Mouse (Mus musculus) layer of hippocampus, postnatal 36 days (tissue): ENCODE measurements at regions not wholly inside any gene's neighbourhood (a gene's known extent, or its start where the extent isn't known, plus 50 kb on each side); places are given as distances from the start of the nearest gene placed in this dataset.
"Not testable (repeated sequence)": the region's sequence is repeated elsewhere in the genome, so short reads cannot be mapped to it uniquely, and the experiment has no call there.

ENCODE experiments used
- DNase-seq, 2 experiments: peaks; one replicate each; pipeline ENCODE4 v3.0.0; 2022

GRCm38 (mm10) chr7:83253432-83253831 is 331.3 kb upstream of the Tmc3 start:
- DNase-seq = no peak

- DNase-seq = no peak
These were observed 330.3 kb upstream of the Tmc3 start for GRCm38 (mm10) chr7:83254411-83254810.

DNA sequence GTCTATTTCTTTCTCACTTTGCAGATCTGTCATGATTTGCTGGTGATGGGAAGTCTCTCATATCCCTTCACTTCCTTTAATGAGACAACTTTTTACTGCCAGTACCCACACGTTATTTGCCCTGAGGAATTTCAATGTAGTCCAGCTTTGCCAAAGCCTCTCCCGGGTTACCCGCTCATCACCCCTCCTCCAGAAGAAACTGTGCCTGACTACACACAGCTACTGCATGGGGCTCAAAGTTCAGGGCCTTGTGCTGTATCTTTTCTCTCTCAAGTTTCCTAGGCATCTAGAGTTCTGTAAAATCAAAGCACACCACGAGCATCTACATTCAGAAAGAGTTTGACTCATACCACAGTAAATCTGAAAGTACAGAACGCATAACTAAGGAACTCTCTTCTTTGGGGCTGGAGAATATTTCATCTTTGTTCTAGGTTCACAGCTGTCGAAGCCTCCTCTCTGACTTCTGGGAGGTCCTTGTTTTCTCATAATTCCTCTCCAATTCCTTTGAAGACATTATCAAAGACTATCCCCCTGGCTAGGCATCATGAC is 328.4 kb upstream of the Tmc3 start:
- DNase-seq = no peak

DNA sequence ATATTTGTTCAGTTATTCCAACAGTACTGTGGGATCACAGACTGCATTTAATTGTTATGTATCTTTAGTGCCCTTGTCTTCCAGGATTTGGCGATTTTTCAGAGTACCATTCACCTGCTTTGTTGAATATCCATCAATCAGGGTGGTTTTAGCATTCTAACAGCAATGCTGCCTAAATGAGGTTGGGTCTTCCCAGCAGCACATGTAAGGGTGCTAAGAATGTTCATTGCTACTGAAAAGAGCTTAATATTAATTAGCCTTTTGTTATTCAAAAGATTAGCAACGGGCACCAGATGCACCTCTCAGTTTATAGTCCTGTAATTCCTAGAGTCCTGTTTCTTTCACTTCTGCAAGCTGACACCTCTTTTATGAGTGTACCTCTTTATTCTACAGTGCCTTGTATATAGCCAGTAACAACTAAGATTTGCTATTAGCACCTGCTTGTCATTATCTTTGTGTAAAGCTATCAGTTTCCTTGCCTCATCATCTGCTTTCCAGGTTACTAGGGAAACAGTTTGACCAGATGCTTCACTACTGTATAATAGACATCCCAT is 326.3 kb upstream of the Tmc3 start:
- no peak for DNase-seq

- no peak for DNase-seq
These were observed 323.2 kb upstream of the Tmc3 start for GRCm38 (mm10) chr7:83261489-83261888.

DNA sequence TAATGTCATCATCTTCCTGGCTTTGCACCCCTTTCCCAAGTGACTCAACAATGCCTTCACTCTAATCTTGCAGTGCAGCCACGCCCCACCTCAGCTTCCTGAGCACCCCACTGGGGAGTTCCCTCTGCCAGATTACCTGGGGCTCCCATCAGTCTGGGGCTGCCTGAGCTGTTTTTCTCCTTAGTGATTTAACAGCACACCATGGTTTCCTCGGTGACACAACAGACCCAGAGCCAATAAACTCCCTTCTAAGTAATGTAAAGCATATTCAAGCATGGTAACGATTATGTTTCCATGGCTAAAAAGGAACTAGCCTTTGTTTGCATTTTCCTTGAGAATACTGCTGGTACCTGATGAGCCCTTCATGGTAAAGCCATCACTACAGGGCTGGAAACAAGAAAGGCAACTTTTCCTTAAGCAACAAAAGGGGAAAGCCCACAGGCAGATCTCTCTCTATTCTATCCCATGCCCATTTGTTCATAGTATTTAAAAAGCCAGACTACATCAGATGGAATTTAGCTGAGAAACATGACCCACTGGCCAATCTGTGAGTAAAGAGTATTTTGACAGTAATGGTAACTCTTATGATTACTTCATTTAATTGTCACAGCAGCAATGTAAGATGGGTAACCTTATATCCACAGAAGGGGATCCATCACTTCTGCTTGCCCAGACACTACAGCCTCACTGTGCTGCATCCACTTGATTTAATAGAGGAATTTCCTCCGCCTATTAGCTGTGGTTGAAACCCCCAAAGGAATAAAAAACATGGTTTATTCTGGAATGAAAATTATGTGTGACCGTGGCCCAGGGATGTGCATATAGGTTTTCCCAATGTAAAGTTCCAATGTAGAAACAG is 294.6 kb upstream of the Tmc3 start:
- no peak for DNase-seq

DNA sequence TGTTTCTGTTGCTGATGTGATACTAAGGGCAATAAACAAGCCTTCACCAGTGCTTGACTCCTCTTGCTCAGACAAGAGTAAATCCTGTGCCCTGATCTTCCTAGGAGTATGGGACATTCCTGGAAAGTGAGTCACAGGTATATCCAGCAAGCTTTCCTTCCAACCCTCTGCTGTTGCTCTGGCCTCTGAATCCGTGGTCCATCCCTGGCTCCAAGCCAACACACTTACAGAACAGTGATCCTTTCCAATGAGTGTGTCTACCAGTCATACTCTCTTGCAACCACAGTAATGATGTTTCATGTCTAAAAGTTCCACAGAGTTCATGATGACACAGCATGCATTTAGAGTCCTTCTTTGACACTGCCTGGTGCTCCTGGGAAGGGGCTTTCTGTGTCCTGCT is 277.6 kb upstream of the Tmc3 start:
- DNase-seq = no peak

DNA sequence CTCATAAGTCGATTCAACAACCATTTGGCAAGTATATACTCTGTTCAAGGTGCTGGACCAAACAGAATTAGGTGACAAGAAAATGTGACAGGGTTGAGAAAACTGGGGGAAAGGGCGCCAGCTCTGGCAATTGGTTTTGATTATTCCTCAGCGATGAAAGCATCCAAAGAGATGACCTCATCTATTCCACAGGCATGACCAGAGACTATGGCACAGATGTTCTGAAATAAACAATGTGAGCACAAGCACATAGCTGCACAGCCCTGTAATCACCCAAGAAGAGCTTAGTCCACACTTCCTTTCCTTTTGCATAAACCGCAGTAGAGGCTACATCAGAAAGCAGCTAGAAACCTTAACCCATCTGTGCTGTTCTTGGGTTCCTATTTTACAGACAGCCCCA is 272.6 kb upstream of the Tmc3 start:
- no peak for DNase-seq

DNA sequence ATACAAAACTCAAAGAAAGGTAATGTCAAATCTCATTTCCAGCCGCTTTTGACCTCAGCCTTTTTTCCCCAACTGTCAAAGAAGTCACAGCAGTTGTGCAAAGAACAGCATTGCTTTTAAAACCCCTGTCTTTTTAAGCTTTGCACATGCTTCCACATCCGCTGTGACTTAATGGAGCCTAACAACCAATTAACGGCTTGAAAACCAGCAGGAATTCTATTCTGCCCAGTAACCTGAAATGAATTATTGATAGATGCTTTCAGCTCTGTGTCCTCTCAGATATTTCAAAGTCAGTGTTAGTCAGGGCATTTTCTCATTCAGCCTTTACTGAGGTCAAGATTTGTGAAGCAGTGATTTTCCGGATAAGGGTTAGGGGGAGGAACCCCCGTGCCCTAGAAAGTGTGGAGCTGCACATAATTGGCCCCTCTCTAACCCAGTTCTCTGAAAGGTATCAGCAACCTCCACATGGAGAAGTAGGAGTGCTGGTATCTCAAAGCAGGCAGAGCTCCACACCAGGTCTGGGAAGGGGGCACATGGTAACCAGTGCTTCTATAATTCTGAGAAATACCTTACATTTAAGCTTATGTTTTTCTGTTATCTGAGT is 254.8 kb upstream of the Tmc3 start:
- DNase-seq = no peak

DNA sequence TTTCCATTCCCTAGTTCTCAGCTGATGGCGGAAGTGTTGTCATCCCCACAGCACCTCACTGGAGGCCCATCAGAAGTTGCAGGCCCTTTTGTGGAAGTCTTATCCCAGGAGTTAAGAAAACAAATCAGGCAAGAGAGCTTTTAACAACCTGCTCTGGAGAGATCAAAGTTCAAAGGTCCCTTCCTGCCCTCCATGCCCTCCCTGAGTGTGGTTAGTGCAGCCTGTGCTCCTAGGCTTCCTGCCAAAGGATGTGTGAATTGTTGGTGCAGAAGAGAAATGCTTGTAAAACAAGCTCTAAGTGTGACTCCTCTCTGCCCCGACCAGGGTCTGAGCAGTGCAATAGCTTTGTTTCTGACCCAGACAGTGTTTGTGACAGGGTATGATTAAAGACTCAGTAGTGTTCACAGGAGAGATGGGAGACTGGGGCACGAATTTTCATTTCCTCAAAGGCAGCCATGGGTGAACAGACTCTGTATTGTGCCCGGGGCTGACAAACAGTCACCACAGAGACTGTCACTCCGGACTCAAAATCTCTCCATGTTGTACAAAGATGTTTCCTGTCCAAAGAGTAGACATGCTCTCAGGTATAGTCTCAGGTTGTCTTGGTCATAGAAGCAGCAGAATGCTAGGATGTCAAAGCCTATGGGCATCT is 237.5 kb upstream of the Tmc3 start:
- no peak for DNase-seq

GRCm38 (mm10) chr7:83369191-83369590 is 215.5 kb upstream of the Tmc3 start:
- DNase-seq = no peak

DNA sequence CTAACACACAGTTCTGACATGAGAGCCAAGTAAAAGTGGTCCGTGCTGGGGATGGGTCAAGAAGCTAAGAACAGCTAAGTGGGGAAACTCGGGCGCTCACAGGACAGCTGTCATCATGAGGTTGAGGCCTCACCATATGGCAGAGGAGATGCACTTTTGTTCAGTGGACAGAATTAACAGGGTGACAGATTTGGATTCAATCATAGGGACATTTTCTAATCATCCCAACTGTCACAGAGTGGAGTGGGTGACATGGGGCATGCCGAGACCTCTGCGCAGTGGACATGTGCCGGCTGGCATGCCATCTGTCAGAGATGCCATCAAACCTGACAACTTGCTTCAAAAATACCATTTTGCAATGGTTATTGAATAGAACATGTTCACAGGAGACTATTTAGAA is 215.1 kb upstream of the Tmc3 start:
- DNase-seq = no peak

DNA sequence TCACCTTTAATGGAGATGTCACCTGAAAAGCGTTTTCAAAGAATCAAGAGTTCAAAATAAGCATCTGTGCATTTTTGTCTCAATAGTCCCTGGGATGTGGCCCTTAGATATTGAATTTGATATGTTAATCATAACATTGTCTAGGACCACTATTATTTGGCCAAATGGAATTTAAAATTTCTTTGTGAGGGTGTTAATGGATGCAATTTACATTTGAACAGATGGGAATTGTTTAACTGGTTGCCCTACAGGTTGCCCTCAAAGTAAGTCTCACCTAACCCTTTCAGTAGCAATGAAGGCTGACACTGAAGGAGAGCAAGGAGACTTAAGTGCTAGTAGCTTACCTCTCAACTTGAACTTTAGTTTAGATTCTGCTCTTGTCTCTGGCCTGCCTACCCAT is 207.9 kb upstream of the Tmc3 start:
- DNase-seq = no peak

GRCm38 (mm10) chr7:83381381-83382181 is 203.1 kb upstream of the Tmc3 start:
- DNase-seq = peak in 1 of 2 experiments; percentile 27

GRCm38 (mm10) chr7:83382803-83383363 is 201.8 kb upstream of the Tmc3 start:
- peak; percentile 60 to 63 for DNase-seq

DNA sequence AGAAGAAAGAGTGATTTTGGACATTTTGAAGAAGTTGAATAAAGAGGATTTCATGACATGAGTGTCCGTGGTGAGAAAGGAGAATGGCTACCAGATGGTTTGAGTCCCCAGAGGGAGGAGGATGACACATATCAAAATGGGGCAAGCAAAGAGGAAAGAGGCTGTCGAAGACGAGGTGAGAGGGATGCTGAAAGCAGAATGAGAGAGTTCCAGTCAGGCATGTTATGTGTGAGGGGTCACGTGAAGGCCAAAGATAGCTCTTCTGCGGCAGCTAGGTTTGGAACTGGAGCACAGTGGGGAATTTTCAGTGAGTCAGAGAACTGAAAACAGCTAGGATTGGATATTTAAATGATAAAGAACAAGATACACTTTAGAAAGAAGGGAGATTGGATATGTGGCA is 193.3 kb upstream of the Tmc3 start:
- no peak for DNase-seq

DNA sequence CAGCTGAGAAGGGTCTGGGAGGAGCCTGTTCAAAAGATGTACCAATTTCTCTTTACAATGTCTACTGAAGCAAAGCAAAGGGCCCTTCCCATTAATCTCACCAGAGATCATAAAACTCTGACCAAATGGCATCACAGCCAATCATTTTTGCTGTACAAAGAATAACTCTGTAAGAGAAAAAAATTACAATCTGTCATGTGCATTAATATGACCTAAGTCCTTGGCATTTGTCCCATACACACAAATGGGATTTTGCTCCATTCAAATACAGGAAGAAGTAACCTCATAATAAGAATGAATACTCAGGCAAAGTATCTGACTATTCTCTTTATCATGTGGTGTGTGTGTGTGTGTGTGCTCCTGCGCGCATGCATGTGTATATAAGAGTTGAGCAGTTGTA is 192.5 kb upstream of the Tmc3 start:
- DNase-seq = no peak

DNA sequence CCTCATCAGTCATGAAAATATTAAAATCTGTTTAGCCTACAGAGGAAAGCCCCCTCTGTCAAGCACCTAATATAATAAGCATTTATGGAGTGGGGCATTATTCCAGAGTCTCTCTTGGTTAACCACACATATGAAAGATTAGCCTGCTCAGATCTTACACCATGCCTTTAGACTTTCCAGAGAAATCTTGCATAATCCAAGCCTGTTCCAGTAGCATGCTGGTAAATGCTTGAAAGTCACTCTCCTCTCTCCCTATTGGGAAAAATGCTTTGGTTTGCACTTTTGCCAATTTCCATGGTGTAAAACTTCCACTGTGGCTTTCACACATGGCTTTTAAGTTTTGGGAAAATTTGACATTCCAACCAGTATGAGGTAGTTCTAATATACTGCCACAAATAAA is 192.1 kb upstream of the Tmc3 start:
- DNase-seq = no peak

- DNase-seq = no peak
These were observed 190.6 kb upstream of the Tmc3 start for GRCm38 (mm10) chr7:83394156-83394555.

- no peak for DNase-seq
These were observed 185.1 kb upstream of the Tmc3 start for GRCm38 (mm10) chr7:83399668-83400067.

DNA sequence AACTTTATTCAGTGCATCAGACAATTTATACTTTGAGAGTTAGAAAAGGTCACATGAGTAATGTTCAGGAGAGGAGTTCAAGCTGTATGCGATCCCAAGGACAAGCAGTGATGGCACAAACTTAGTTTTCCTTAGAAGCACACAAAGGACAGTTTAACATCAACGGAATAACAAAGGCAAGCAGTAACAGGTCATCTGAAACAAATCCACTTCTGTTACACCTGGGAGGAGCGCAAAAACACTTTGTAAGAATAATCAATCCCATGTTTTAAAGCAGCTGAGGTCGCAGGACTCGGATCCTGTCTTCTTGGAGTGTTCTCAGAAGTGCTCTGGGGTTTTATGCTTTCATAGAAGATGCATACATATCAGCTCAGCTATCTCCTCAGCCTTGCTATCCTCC is 183.7 kb upstream of the Tmc3 start:
- DNase-seq = no peak

DNA sequence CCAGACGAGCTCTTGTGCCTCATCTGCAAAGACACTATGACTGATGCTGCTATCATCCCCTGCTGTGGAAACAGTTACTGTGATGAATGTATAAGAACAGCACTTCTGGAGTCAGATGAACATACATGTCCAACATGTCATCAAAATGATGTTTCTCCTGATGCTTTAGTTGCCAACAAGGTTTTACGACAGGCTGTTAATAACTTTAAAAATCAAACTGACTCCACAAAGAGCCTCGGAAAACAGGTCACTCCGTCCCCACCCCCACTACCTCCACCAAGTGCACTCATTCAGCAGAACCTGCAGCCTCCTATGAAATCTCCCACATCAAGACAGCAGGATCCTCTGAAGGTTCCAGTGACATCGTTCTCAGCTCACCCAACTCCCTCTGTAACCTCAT is 172.0 kb upstream of the Tmc3 start:
- DNase-seq = not testable (repeated sequence)
